Mouse (Mus musculus) kidney, embryonic 14.5 days (tissue): ENCODE results near the gene Selenom. TPM values are rescaled to one million over a fixed set of nuclear protein-coding genes. Genes with fewer than 3 reads are reported as not detected.

Experiments
- ATAC-seq: fragments of 200-750 bp; cut with Nextera tagmentation; 2 replicates; pipeline ENCODE4 v1.8.0; 2017; ENCODE audit warnings: moderate number of reproducible peaks, mild to moderate bottlenecking, moderate TSS enrichment, moderate library complexity; ENCODE audit not compliant: low FRiP score, low TSS enrichment
- H3K27ac ChIP-seq: fragments of 300-500 bp; sonication (generic); 2 replicates; pipeline ENCODE4 v1.5.1; 2014; ENCODE audit warnings: low read depth, mild to moderate bottlenecking, low read length, moderate library complexity, mixed read lengths
- H3K27me3 ChIP-seq: fragments of 300-500 bp; sonication (generic); 2 replicates; pipeline ENCODE4 v1.6.1; 2014; ENCODE audit warnings: mild to moderate bottlenecking, low read length; ENCODE audit not compliant: control insufficient read depth, insufficient read depth
- H3K36me3 ChIP-seq: fragments of 300-500 bp; sonication (generic); 2 replicates; pipeline ENCODE4 v1.6.1; 2014; ENCODE audit warnings: low read length, mixed read lengths; ENCODE audit not compliant: control insufficient read depth, insufficient read depth
- H3K4me1 ChIP-seq: fragments of 300-500 bp; sonication (generic); 2 replicates; pipeline ENCODE4 v1.6.1; 2014; ENCODE audit warnings: low read length, mixed read lengths; ENCODE audit not compliant: control insufficient read depth, insufficient read depth
- H3K4me2 ChIP-seq: fragments of 300-500 bp; sonication (generic); replicated peaks from 2 replicates; pipeline ENCODE4 v1.6.1; 2014; ENCODE audit warnings: low read depth, mild to moderate bottlenecking, low read length
- H3K4me3 ChIP-seq: fragments of 300-500 bp; sonication (generic); 2 replicates; pipeline ENCODE4 v1.5.1; 2014; ENCODE audit warnings: mild to moderate bottlenecking, low read length
- H3K9ac ChIP-seq: fragments of 300-500 bp; sonication (generic); 2 replicates; pipeline ENCODE4 v1.6.1; 2014; ENCODE audit warnings: low read depth, mild to moderate bottlenecking, low read length, moderate library complexity
- H3K9me3 ChIP-seq: fragments of 300-500 bp; sonication (generic); 2 replicates; pipeline ENCODE4 v1.6.1; 2016; ENCODE audit warnings: low read length; ENCODE audit not compliant: control insufficient read depth
- WGBS: fragments of 180-500 bp; shearing (Covaris S2); extraction: QIAGEN DNeasy Blood & Tissue Kit; methylation state at CpG from one replicate; pipeline ENCODE4 v1.1.7; 2014; 5-methylcytosine and 5-hydroxymethylcytosine counted together
- polyA plus RNA-seq: library from polyadenylated mRNA; unstranded; fragments of >200 nt; fragmentation: Nextera tagmentation; extraction: Ambion mirVana; gene quantifications from 2 replicates; pipeline ENCODE4 v1.2.1, GENCODE M21; 2014

Selenom gene
- polyA plus RNA-seq: 82.1 and 107 TPM in 2 replicates

GRCm38 (mm10) chr11:3514529-3515054 lies at the start of gene Selenom:
Gene Selenom, plus strand, starts transcription at chr11:3514684.
- Histone ChIP-seq H3K4me3 (peak within 1 kb of the TSS; percentile 53), H3K27ac (no peak within 1 kb of the TSS), H3K9ac (peak within 1 kb of the TSS; percentile 58), H3K36me3 (peaks cover 5% of the 10 kb centered on the region; the same call in 1 of the 2 replicates), H3K4me1 (peaks cover 20% of the 10 kb centered on the region), H3K4me2 (peak within 1 kb of the TSS; percentile 67), H3K27me3 (0 out of 2 replicates have a peak, but pooled peaks cover 4% of the 10 kb centered on the region), H3K9me3 (no peaks in the 10 kb centered on the region)
- WGBS: under 1% methylated on average over 26 of the region's 26 CpGs
- peak; percentile 86 for ATAC-seq

GRCm38 (mm10) chr11:3471448-3471850 lies 43.0 kb upstream of the Selenom start:
- WGBS: 19% methylated on average over 11 of the region's 11 CpGs
- H3K4me1 ChIP-seq: no peaks in the 10 kb centered on the region
- H3K9ac ChIP-seq: no peak overlapping the region
- no peaks in the 10 kb centered on the region for H3K27me3 ChIP-seq
- no peaks in the 10 kb centered on the region for H3K36me3 ChIP-seq
- no peak overlapping the region for H3K27ac ChIP-seq
- no peak overlapping the region for H3K4me3 ChIP-seq
- H3K4me2 ChIP-seq: 0 out of 2 replicates have a peak overlapping the region, but pooled peaks have one; percentile 12
- no peak for ATAC-seq
- H3K9me3 ChIP-seq: no peaks in the 10 kb centered on the region

GRCm38 (mm10) chr11:3472484-3472883 lies 42.0 kb upstream of the Selenom start:
- H3K36me3 ChIP-seq: no peaks in the 10 kb centered on the region
- WGBS: 42% methylated on average over 1 of the region's 1 CpGs
- no peak overlapping the region for H3K4me2 ChIP-seq
- H3K27ac ChIP-seq: no peak overlapping the region
- ATAC-seq: peak; percentile 77; the same call in 1 of the 2 replicates
- no peaks in the 10 kb centered on the region for H3K4me1 ChIP-seq
- no peak overlapping the region for H3K4me3 ChIP-seq
- H3K9ac ChIP-seq: no peak overlapping the region
- no peaks in the 10 kb centered on the region for H3K9me3 ChIP-seq
- H3K27me3 ChIP-seq: no peaks in the 10 kb centered on the region

- 92% methylated on average over 7 of the region's 7 CpGs for WGBS
- ATAC-seq: no peak
Observed at GRCm38 (mm10) chr11:3474480-3475115, 39.9 kb upstream of the Selenom start.

GRCm38 (mm10) chr11:3475489-3475888 lies 39.0 kb upstream of the Selenom start:
- H3K4me2 ChIP-seq: no peak overlapping the region
- no peaks in the 10 kb centered on the region for H3K36me3 ChIP-seq
- ATAC-seq: no peak
- no peak overlapping the region for H3K27ac ChIP-seq
- H3K9ac ChIP-seq: no peak overlapping the region
- no peaks in the 10 kb centered on the region for H3K27me3 ChIP-seq
- no peaks in the 10 kb centered on the region for H3K9me3 ChIP-seq
- H3K4me3 ChIP-seq: no peak overlapping the region
- no peaks in the 10 kb centered on the region for H3K4me1 ChIP-seq

More at GRCm38 (mm10) chr11:3474480-3475115, 39.9 kb upstream of the Selenom start:
- Histone ChIP-seq H3K4me3 (no peak overlapping the region), H3K27me3 (no peaks in the 10 kb centered on the region), H3K36me3 (no peaks in the 10 kb centered on the region), H3K9me3 (no peaks in the 10 kb centered on the region), H3K9ac (no peak overlapping the region), H3K27ac (no peak overlapping the region), H3K4me2 (no peak overlapping the region), H3K4me1 (no peaks in the 10 kb centered on the region)

GRCm38 (mm10) chr11:3483980-3484642 lies 30.4 kb upstream of the Selenom start:
- 61% methylated on average over 11 of the region's 11 CpGs for WGBS

GRCm38 (mm10) chr11:3486349-3486748 lies 28.1 kb upstream of the Selenom start:
- no peaks in the 10 kb centered on the region for H3K36me3 ChIP-seq
- ATAC-seq: no peak
- no peaks in the 10 kb centered on the region for H3K27me3 ChIP-seq
- H3K27ac ChIP-seq: no peak overlapping the region
- H3K4me3 ChIP-seq: no peak overlapping the region
- no peak overlapping the region for H3K9ac ChIP-seq
- 72% methylated on average over 7 of the region's 7 CpGs for WGBS
- H3K4me2 ChIP-seq: no peak overlapping the region
- no peaks in the 10 kb centered on the region for H3K9me3 ChIP-seq
- H3K4me1 ChIP-seq: no peaks in the 10 kb centered on the region

More at GRCm38 (mm10) chr11:3483980-3484642, 30.4 kb upstream of the Selenom start:
- Histone ChIP-seq H3K27me3 (no peaks in the 10 kb centered on the region), H3K36me3 (no peaks in the 10 kb centered on the region), H3K9ac (no peak overlapping the region), H3K4me1 (no peaks in the 10 kb centered on the region), H3K4me3 (no peak overlapping the region), H3K9me3 (no peaks in the 10 kb centered on the region), H3K4me2 (no peak overlapping the region), H3K27ac (no peak overlapping the region)
- no peak for ATAC-seq

GRCm38 (mm10) chr11:3487952-3488570 lies 26.4 kb upstream of the Selenom start, which contains the start of gene Pla2g3:
Gene Pla2g3, plus strand, starts transcription at chr11:3488284.
- no peaks in the 10 kb centered on the region for H3K9me3 ChIP-seq
- H3K36me3 ChIP-seq: no peaks in the 10 kb centered on the region
- ATAC-seq: peak; percentile 60; the same call in 1 of the 2 replicates
- no peak within 1 kb of the TSS for H3K4me2 ChIP-seq
- H3K9ac ChIP-seq: no peak within 1 kb of the TSS
- WGBS: 15% methylated on average over 11 of the region's 11 CpGs
- no peak within 1 kb of the TSS for H3K4me3 ChIP-seq
- no peaks in the 10 kb centered on the region for H3K27me3 ChIP-seq
- H3K27ac ChIP-seq: no peak within 1 kb of the TSS
- H3K4me1 ChIP-seq: no peaks in the 10 kb centered on the region
